Mouse (Mus musculus): Measurements from ENCODE around the gene Vav1. TPM values are rescaled to one million over a fixed set of nuclear protein-coding genes. Genes with fewer than 3 reads are reported as not detected.

Gene Vav1
- polyA plus RNA-seq (2014; fragmentation: Nextera tagmentation; extraction: Ambion mirVana): 18.7 and 20.6 TPM in 2 replicates

- no peaks in the 10 kb centered on the region for H3K9me3 ChIP-seq (ENCODE audit: control insufficient read depth, low read length)
- peak within 1 kb of the TSS; percentile 68 for H3K9ac ChIP-seq (ENCODE audit: low read depth, low read length)
- H3K4me1 ChIP-seq (replicated peaks; ENCODE audit: control insufficient read depth, insufficient read depth, low read length): peaks cover 10% of the 10 kb centered on the region
- DNase-seq (ENCODE audit: low spot score) (no peak), ATAC-seq (replicated peaks; ENCODE audit: low FRiP score) (peak; percentile 35; the same call in 1 of the 2 replicates)
- peak within 1 kb of the TSS; percentile 21; the same call in 1 of the 2 replicates for H3K27ac ChIP-seq (ENCODE audit: low read depth, low read length)
- H3K27me3 ChIP-seq (replicated peaks; ENCODE audit: control insufficient read depth, insufficient read depth, low read length): peaks cover 19% of the 10 kb centered on the region
- no peaks in the 10 kb centered on the region for H3K36me3 ChIP-seq (ENCODE audit: control insufficient read depth, insufficient read depth, low read length)
- H3K4me2 ChIP-seq: peak within 1 kb of the TSS; percentile 72
- WGBS: 31% methylated on average over 26 of the region's 26 CpGs
- H3K4me3 ChIP-seq (ENCODE audit: low read depth, low read length): peak within 1 kb of the TSS; percentile 51
Observed at GRCm38 (mm10) chr17:57278943-57279590, at the start of gene Vav1. Gene Vav1, plus strand, starts transcription at chr17:57279100.

- 70% methylated on average over 15 of the region's 15 CpGs for WGBS
- Histone ChIP-seq H3K4me2 (no peak overlapping the region), H3K36me3 (ENCODE audit: control insufficient read depth, insufficient read depth, low read length) (peaks cover 6% of the 10 kb centered on the region; the same call in 1 of the 2 replicates), H3K4me3 (ENCODE audit: low read depth, low read length) (no peak overlapping the region), H3K9ac (ENCODE audit: low read depth, low read length) (no peak overlapping the region), H3K4me1 (replicated peaks; ENCODE audit: control insufficient read depth, insufficient read depth, low read length) (peaks cover 5% of the 10 kb centered on the region), H3K27ac (ENCODE audit: low read depth, low read length) (peak overlapping the region; percentile 3; the same call in 1 of the 2 replicates), H3K27me3 (replicated peaks; ENCODE audit: control insufficient read depth, insufficient read depth, low read length) (peaks cover 2% of the 10 kb centered on the region), H3K9me3 (ENCODE audit: control insufficient read depth, low read length) (no peaks in the 10 kb centered on the region)
- DNase-seq (ENCODE audit: low spot score) (no peak), ATAC-seq (replicated peaks; ENCODE audit: low FRiP score) (no peak)
Observed at GRCm38 (mm10) chr17:57229851-57230727, 48.8 kb upstream of the Vav1 start.

- 47% methylated on average over 6 of the region's 6 CpGs for WGBS
- no peak overlapping the region for H3K27ac ChIP-seq (ENCODE audit: low read depth, low read length)
- H3K27me3 ChIP-seq (replicated peaks; ENCODE audit: control insufficient read depth, insufficient read depth, low read length): peaks cover 2% of the 10 kb centered on the region
- DNase-seq (ENCODE audit: low spot score) (no peak), ATAC-seq (replicated peaks; ENCODE audit: low FRiP score) (no peak)
- H3K4me2 ChIP-seq: no peak overlapping the region
- H3K9ac ChIP-seq (ENCODE audit: low read depth, low read length): no peak overlapping the region
- H3K36me3 ChIP-seq (ENCODE audit: control insufficient read depth, insufficient read depth, low read length): peaks cover 11% of the 10 kb centered on the region; the same call in 1 of the 2 replicates
- H3K4me3 ChIP-seq (ENCODE audit: low read depth, low read length): no peak overlapping the region
- no peaks in the 10 kb centered on the region for H3K9me3 ChIP-seq (ENCODE audit: control insufficient read depth, low read length)
- H3K4me1 ChIP-seq (replicated peaks; ENCODE audit: control insufficient read depth, insufficient read depth, low read length): peaks cover 5% of the 10 kb centered on the region
Observed at GRCm38 (mm10) chr17:57230728-57231125, 48.2 kb upstream of the Vav1 start.

- peaks cover 17% of the 10 kb centered on the region for H3K36me3 ChIP-seq (ENCODE audit: control insufficient read depth, insufficient read depth, low read length)
- no peaks in the 10 kb centered on the region for H3K9me3 ChIP-seq (ENCODE audit: control insufficient read depth, low read length)
- H3K27ac ChIP-seq (ENCODE audit: low read depth, low read length): peak overlapping the region; percentile 38; the same call in 1 of the 2 replicates
- no peak for DNase-seq (ENCODE audit: low spot score)
- no peak for ATAC-seq (replicated peaks; ENCODE audit: low FRiP score)
- H3K27me3 ChIP-seq (replicated peaks; ENCODE audit: control insufficient read depth, insufficient read depth, low read length): peaks cover 2% of the 10 kb centered on the region
- H3K4me2 ChIP-seq: no peak overlapping the region
- H3K4me1 ChIP-seq (replicated peaks; ENCODE audit: control insufficient read depth, insufficient read depth, low read length): peaks cover 5% of the 10 kb centered on the region
- H3K4me3 ChIP-seq (ENCODE audit: low read depth, low read length): no peak overlapping the region
- no peak overlapping the region for H3K9ac ChIP-seq (ENCODE audit: low read depth, low read length)
Observed at GRCm38 (mm10) chr17:57231321-57231771, 47.6 kb upstream of the Vav1 start.

- H3K27ac ChIP-seq (ENCODE audit: low read depth, low read length): peak overlapping the region; percentile 30
- ATAC-seq (replicated peaks; ENCODE audit: low FRiP score) (no peak), DNase-seq (ENCODE audit: low spot score) (no peak)
- peaks cover 25% of the 10 kb centered on the region for H3K36me3 ChIP-seq (ENCODE audit: control insufficient read depth, insufficient read depth, low read length)
- H3K9ac ChIP-seq (ENCODE audit: low read depth, low read length): no peak overlapping the region
- no peaks in the 10 kb centered on the region for H3K27me3 ChIP-seq (replicated peaks; ENCODE audit: control insufficient read depth, insufficient read depth, low read length)
- H3K4me2 ChIP-seq: peak overlapping the region; percentile 17
- no peaks in the 10 kb centered on the region for H3K9me3 ChIP-seq (ENCODE audit: control insufficient read depth, low read length)
- no peak overlapping the region for H3K4me3 ChIP-seq (ENCODE audit: low read depth, low read length)
- 70% methylated on average over 1 of the region's 1 CpGs for WGBS
- H3K4me1 ChIP-seq (replicated peaks; ENCODE audit: control insufficient read depth, insufficient read depth, low read length): peaks cover 5% of the 10 kb centered on the region
Observed at GRCm38 (mm10) chr17:57232200-57232599, 46.7 kb upstream of the Vav1 start.

GRCm38 (mm10) chr17:57233038-57233437, 45.9 kb upstream of the Vav1 start:
- 47% methylated on average over 7 of the region's 7 CpGs for WGBS
- Histone ChIP-seq H3K9ac (ENCODE audit: low read depth, low read length) (no peak overlapping the region), H3K4me3 (ENCODE audit: low read depth, low read length) (peak overlapping the region; percentile 39), H3K4me2 (peak overlapping the region; percentile 24; the same call in 1 of the 2 replicates), H3K4me1 (replicated peaks; ENCODE audit: control insufficient read depth, insufficient read depth, low read length) (peaks cover 5% of the 10 kb centered on the region), H3K27ac (ENCODE audit: low read depth, low read length) (peak overlapping the region; percentile 30; the same call in 1 of the 2 replicates), H3K27me3 (replicated peaks; ENCODE audit: control insufficient read depth, insufficient read depth, low read length) (no peaks in the 10 kb centered on the region), H3K9me3 (ENCODE audit: control insufficient read depth, low read length) (no peaks in the 10 kb centered on the region), H3K36me3 (ENCODE audit: control insufficient read depth, insufficient read depth, low read length) (peaks cover 34% of the 10 kb centered on the region)
- ATAC-seq (replicated peaks; ENCODE audit: low FRiP score): peak; percentile 68
- no peak for DNase-seq (ENCODE audit: low spot score)

- no peaks in the 10 kb centered on the region for H3K9me3 ChIP-seq (ENCODE audit: control insufficient read depth, low read length)
- no peak for DNase-seq (ENCODE audit: low spot score)
- H3K4me2 ChIP-seq: peak overlapping the region; percentile 49
- H3K27me3 ChIP-seq (replicated peaks; ENCODE audit: control insufficient read depth, insufficient read depth, low read length): no peaks in the 10 kb centered on the region
- H3K9ac ChIP-seq (ENCODE audit: low read depth, low read length): no peak overlapping the region
- WGBS: 79% methylated on average over 12 of the region's 12 CpGs
- ATAC-seq (replicated peaks; ENCODE audit: low FRiP score): no peak
- H3K27ac ChIP-seq (ENCODE audit: low read depth, low read length): no peak overlapping the region; the same call in 1 of the 2 replicates
- H3K36me3 ChIP-seq (ENCODE audit: control insufficient read depth, insufficient read depth, low read length): peaks cover 35% of the 10 kb centered on the region
- peak overlapping the region; percentile 39 for H3K4me3 ChIP-seq (ENCODE audit: low read depth, low read length)
- H3K4me1 ChIP-seq (replicated peaks; ENCODE audit: control insufficient read depth, insufficient read depth, low read length): peaks cover 3% of the 10 kb centered on the region
Observed at GRCm38 (mm10) chr17:57234254-57234928, 44.5 kb upstream of the Vav1 start.

GRCm38 (mm10) chr17:57235803-57236202, 43.1 kb upstream of the Vav1 start:
- no peak overlapping the region for H3K4me2 ChIP-seq
- ATAC-seq (replicated peaks; ENCODE audit: low FRiP score) (no peak), DNase-seq (ENCODE audit: low spot score) (no peak)
- H3K27me3 ChIP-seq (replicated peaks; ENCODE audit: control insufficient read depth, insufficient read depth, low read length): no peaks in the 10 kb centered on the region
- no peak overlapping the region for H3K27ac ChIP-seq (ENCODE audit: low read depth, low read length)
- peaks cover 3% of the 10 kb centered on the region for H3K4me1 ChIP-seq (replicated peaks; ENCODE audit: control insufficient read depth, insufficient read depth, low read length)
- no peak overlapping the region for H3K4me3 ChIP-seq (ENCODE audit: low read depth, low read length)
- H3K9me3 ChIP-seq (ENCODE audit: control insufficient read depth, low read length): no peaks in the 10 kb centered on the region
- no peak overlapping the region for H3K9ac ChIP-seq (ENCODE audit: low read depth, low read length)
- WGBS: 88% methylated on average over 5 of the region's 5 CpGs
- H3K36me3 ChIP-seq (ENCODE audit: control insufficient read depth, insufficient read depth, low read length): peaks cover 35% of the 10 kb centered on the region
